Mouse (Mus musculus): ENCODE measurements at regions not wholly inside any gene's neighbourhood (a gene's known extent, or its start where the extent isn't known, plus 50 kb on each side); places are given as distances from the start of the nearest gene placed in this dataset.
"Not testable (repeated sequence)": the region's sequence is repeated elsewhere in the genome, so short reads cannot be mapped to it uniquely, and the experiment has no call there.

DNA sequence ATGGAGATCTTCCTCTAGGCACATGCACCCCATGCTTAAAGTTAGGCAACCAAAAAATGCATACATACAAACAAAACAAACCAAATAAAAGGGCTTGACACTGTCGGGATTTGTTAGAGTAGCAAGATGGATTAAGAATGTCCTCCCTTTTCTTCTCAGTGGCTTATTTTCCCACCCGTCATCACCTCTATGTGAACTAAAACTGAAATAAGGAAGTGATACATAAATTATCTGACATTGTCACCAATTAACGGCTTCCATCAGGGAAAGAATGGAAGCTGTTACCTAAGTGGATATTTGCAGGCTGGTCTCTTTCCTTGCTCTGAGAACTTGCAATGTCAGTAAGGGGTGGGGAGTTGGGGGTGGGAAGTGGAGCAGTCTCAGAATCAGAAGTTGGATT, 541.5 kb downstream of the Diaph3 start:
- in situ Hi-C loops (cut with MboI, MseI): no loop called here

DNA sequence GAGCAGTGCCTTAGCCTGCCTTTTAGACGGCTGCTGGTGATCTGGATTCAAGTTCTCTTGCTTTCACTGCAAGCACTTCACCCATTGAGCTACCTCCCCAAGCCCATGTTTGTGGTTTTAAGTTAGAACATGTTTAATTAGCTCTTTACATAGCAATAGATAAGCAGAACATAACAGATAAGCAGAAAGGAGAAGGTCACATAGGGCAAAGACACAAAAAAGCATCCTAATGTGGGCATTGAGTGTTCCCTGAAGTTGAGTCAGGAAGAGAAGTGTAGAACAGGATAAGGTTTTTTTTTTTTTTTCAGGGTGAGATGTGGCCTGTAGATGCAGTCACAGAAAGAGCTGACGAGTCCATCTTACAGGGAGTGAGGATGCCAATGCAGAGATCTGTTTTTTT, 552.5 kb downstream of the Diaph3 start:
- in situ Hi-C loops (cut with MboI, MseI): no loop called here

DNA sequence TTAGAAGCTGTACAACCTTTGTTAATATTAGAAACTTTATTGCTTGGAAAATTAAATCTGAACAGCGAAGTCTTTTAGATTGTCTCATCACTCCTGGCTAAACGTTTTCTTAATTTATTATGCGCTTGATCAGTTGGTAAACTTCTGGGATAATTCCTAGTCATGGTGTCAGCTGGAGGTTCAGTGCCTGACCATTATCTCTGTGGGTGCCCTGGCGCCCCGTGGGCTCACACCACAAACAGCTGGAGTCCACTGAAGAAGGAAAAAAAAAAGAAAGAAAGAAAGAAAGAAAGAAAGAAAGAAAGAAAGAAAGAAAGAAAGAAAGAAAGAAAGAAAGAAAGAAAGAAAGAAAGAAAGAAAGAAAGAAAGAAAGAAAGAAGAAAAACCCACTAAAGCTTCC, 555.1 kb downstream of the Diaph3 start:
- in situ Hi-C loops (cut with MboI, MseI): not testable (repeated sequence)

DNA sequence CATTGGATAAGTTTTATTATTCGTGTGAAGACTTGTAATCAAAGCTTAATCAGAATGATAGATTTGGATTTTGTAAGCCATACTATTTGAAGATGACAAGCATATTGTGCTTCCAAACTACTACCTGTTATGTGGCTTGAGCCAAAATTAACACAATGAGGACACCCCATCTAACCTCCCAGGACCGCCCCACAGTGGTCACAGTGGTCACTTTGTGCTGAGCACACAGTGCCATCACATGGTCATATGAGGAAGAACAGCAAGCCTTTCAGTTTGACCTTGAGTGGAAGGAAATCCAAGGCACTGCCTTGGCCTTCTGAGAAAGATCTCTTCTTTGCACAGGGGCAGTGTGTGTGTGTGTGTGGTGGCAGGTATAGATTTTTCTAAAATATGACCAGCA, 578.3 kb downstream of the Diaph3 start:
- in situ Hi-C loops (cut with MboI, MseI): no loop called here

DNA sequence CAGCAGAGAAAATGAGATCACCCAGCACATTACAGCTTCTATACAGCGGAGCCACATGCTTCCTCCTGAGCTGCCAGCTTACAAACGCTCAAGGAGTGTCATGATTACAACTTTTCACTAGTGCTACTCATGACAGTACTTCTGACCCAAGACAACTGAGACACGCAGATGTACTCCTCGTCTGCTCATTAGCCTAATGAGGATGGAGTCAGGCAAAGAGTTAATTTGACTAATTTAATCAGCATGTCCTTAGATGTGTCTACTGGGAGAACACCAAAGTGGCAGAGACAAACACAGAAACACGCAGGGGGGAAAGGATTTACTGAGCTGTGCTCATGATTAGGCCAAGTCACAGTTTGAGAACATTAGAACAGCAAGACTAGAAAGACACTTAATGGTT, 603.0 kb downstream of the Diaph3 start:
- in situ Hi-C loops (cut with MboI, MseI): loop anchor here (10.0 kb wide), 1 partner anchor 1567 kb away; no protein-coding TSS in a partner anchor

DNA sequence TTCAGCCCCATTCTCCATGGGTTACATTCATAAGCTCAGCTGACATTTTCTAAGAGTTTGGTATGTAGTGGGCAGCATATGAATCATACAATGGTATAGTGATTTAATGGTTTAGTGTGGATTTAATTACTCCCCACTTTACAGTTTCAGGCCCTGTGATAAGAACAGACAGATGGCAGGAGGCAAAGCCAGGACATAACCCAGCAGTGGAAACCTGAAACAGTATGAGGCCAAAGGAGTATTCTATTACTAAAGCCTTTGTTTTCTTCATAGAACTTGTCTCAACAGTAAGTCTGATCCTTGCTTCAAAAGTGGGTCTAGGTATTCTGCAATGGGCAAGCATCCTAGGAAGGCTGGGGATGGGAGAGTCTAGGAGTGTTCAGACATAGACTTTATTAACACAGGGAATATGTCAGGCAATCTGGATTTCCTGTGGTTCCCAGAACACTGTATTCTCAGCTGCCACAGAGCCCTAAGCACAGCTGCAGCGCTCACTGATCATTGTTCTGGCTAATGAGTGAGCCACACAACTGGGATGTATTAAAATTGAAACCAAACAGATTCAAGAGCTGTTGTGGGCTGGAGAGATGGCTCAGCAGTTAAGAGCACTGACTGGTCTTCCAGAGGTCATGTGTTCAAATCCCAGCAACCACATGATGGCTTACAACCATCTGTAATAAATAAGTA, 604.6 kb downstream of the Diaph3 start:
- in situ Hi-C loops (cut with MboI, MseI): loop anchor here (10.0 kb wide), 1 partner anchor 1568 kb away; no protein-coding TSS in a partner anchor

DNA sequence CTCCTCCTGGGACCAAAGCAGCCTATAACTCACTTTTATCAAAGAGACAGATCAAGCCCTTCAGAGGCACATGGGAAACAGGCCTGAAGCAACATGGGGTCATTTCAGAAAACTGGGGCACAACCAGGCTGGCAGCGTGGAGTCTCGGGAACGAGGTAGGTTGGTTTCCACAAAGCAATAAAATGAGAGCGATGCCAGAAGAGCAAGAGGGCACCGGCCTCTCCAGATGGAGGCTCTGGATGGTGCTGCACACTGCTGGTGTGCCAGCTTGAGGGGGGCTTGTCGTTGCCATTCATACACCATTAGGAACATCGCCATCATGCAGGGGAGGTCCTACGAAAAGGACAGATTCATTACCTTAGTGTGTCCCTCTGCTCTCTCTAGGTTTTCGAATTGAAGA, 630.6 kb downstream of the Diaph3 start:
- in situ Hi-C loops (cut with MboI, MseI): no loop called here

DNA sequence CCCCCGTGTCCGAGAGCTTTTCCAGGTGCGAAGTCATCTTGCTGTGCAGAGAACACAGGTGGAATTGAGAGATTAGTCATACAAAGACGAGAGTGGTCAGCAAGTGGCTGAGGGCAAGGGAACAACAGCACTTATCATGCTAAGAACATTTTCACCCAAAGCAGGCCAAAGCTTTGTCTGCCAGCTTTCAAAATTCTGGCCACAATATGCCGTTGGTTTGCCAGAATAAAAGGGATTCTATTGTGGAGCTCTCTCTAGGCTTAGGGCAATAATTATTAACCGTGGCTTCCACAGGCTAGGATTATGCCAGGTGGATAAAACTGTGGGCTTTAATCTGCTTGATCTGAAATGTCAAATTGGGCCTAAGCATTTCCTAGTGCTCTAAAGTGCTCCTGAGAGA, 631.3 kb downstream of the Diaph3 start:
- in situ Hi-C loops (cut with MboI, MseI): no loop called here

DNA sequence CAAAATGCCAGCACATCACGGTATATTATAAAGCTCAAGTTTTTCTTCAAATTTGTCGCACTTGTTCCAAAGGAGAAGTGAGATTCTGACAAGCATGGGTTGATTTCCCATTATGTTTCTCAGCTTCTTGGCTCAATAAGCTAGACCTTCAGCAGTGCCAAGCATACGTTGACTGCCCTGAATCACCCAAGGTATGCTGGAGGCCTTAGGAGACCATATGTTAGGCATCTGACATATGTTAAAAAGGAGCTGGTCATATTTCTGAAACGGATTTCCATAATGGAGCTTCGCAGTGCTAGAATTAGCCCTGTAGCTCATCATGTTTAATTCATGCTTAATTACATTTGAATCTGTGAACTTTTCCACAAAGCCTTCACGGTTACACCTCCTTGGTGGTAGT, 634.7 kb downstream of the Diaph3 start:
- in situ Hi-C loops (cut with MboI, MseI): no loop called here

DNA sequence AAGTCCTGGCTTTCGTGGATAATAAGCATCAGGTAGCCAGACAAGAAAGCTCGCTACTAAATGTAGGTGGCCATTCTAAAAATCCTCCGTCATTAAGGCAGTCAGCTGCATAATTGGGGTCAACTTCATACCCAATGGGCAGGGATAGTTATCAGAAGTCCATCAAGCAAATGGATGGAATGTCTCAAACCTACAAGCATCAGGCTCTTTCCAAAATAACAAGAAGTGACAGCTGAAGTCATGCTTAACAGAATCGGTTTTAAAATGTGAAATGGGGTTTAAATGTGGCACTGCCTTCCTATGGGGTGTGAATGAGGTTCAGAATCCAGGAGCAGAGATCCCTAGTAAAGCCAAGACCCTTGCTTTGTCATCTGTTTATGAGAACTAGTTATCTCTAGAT, 650.2 kb downstream of the Diaph3 start:
- in situ Hi-C loops (cut with MboI, MseI): no loop called here

DNA sequence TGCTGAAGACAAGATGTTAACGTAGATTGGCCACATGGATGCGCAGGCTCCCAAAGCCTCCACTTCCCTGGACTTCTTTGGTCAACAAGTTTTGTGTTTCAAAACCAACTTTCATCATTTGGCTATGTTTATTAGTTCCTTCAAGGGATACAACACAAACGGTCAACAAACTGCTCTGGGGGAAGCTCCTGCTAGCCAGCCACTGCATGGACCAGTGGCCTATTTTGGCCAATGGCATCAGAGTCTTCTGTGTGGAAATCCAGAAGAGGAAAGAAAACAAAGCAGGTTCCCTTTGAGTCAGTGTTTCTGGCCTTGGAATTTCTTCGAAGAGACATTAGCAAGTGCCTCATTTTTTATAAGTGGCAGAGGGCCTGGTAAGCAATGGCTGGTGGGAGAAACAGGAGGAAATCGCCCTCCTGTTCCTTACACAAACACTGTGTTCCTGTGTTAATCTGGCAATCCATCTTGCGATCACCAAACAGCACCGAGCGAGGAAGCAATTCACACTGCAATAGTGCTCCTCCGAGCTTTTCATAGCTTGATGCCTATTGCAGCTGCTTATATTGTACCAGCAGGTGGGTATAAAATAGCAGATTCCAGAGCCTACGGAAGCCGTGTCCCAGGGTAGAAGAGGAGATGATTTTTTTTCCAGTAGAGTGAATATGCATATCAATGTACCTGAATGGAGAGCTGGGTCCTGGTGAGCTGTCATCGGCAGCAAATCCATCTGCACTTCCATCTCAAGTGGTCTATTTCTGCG, 651.0 kb downstream of the Diaph3 start:
- in situ Hi-C loops (cut with MboI, MseI): loop anchor here (5.0 kb wide), 1 partner anchor 48 kb away; no protein-coding TSS in a partner anchor

DNA sequence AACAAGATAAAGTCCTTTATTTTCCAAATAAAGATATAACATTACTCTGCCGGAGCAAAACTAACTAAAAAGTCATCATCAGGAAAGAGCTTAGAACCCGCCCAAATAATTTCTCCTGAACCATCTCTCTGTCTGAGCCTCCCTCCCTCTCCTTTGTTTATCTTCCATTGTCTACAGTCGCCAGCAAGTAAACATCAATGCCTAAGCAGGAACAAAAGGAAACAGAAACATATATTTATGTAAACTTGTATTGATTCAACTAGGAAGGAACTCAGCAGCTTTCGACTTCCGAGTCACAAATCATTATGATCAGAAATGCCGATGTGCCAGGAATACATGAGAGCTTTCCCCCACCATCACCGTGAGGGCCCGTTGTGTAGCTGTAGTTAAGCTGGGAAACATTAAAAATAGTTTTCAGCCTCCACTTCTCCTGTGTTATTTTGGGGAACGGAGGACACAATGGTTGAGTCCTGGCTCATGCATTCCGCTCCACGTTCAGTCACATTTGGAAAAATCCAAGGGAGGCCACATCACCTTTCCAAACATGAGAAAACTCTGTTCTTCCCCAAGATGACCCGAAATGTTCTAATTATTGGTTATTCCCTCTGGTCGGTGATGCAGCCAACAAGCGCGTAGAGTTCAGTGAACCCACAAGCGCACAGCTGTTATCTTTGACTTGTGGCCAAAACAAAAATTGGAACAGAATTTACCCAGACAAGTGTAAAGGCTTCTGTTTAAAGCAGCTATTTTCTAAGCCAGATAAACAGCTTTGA, 651.8 kb downstream of the Diaph3 start:
- in situ Hi-C loops (cut with MboI, MseI): loop anchor here (5.0 kb wide), 1 partner anchor 47 kb away; no protein-coding TSS in a partner anchor

DNA sequence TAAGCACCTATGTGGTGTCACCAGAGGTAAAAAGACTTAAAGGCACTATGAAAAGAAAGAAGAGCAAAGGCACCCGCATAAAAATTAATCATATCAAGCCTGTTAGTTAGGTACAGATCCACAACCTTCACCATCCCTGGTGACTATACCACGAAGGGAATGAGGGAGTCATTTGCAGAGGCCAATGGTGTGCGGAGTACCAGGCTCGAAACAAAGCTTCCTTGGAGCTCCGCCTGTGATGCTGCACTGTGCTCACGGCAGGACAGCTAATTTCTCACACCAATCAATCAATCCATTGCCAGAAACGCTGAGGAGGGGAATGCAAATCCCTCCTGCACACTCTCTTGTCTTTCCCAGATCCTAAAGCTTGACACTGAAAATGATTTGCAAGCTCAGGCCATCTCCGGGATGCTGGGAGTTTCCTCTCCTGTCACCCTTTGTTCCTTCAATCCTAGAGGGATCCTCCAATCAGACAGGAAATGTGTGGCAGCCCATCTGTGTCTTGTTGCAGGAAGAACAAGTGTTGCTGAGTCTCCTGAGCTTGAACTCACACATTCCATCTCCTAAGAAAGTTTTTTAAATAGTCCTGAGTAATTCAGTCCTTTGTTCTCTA, 653.6 kb downstream of the Diaph3 start:
- in situ Hi-C loops (cut with MboI, MseI): loop anchor here (5.0 kb wide), 1 partner anchor 45 kb away; no protein-coding TSS in a partner anchor

DNA sequence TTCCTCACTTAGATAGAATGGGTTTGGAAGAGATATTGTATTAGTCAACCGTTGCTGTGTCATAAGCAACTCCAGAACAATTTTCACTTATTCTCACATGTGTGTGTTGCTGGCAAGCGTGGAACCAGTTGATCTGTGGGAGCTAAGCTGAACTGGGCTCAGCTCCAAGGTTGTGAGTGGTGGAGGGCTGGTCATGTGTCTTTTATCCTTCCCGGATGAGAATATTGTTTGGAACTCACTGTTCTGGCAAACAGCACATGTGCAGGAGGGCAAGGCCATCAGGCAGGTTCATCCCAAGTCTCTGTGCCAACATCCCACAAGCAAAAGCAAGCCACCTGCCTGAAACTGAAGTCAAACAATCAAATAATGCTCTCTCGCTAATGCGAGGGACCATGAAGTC, 656.8 kb downstream of the Diaph3 start:
- in situ Hi-C loops (cut with MboI, MseI): no loop called here

DNA sequence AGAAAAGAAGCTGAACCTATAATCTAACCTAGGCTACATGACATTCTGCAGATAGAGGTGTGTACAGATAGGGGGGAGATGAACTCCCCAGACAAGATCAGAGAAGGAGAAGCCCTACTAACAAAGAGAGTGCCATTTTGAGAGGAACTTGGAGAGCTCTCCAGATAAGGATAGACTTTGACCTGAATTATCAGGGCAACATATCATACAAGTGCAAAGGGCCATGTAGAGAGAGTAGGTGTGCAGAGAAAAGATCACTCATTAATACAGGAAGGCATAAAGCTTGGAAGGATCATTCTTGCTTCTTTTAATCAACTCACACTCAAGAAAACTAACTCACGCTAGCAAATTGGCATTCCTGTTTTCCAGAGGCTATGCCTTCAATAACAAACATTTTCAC, 667.4 kb downstream of the Diaph3 start:
- in situ Hi-C loops (cut with MboI, MseI): no loop called here

DNA sequence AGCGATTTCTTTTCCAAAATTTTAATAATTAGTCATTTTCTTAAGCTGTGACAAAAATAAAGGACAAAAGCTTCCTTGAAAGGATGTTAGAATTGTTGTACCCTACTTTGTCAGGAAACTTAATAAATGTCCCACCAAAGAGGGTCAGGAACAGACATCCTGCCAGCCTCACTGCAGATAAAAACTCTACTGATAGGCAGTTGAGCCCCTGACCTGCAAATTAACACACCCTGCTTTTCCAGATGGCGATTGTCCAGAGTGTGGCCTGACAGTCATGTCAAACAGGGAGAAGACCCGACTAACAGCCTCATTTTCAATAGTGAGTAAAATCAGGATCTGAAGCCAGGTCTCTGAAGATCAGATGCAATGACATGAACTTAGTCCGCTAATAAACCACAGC, 670.6 kb downstream of the Diaph3 start:
- in situ Hi-C loops (cut with MboI, MseI): no loop called here

DNA sequence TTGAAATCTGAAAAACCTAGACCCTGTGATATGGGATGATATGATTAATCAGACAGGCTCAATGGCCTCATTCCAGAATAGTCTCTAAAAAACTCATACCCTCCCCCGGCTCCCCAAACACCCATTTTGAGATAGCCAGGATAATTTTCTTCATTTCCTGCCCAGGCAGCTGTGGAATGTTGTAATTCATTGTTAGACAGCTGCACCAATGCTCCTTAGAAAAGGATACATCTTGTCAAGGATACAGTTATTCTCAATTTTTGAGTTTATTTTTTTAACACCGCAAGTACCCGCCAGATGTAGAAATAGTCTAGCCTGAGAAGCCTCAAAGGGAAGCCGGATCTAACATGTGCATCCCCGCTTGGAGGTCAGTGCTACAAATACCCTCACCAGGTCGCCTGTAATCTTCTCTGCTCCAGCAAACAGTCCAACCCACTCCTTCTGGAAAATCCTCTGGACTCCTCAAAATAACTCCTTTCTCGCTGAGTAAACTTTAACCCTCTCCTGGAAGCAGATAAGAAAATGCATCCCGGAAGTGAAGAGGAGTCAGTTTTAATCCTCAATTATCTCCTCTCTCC, 673.1 kb downstream of the Diaph3 start:
- in situ Hi-C loops (cut with MboI, MseI): no loop called here

DNA sequence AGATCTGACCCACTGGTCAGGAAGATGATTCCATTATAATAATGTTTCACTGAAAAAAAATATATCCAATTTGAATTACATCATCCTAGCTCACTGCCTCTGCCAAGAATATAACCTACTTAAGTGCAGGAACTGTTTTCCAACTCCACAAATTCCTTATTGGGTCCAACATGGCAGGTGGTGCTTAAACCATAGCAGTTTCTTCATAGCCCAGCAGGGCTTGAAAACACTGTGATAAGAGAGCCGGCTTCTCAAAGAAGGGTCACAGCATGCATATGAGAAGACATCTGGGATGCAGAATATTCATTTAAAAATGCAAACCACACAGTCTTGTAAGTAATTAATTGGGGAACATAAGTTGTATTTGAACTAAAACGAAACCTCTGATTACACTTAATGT, 677.6 kb downstream of the Diaph3 start:
- in situ Hi-C loops (cut with MboI, MseI): no loop called here

DNA sequence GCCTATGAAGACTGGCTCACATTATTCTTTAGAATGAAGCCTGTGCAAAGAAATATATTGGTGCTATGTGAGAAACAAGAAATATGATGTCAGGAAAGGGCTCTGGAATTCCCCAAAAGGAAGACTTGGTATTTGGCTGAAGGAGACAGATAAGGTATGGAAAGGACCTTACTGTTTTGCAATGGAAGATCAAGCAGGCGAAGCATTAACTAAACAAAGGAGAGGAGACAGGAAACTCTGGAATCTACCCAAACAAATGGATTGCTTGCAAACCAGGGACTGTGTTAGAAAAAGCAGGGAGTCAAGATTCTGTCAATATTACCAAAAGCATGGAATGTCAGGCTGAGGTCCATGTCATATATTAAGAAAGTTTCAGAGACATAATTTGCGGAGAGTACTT, 687.9 kb downstream of the Diaph3 start:
- in situ Hi-C loops (cut with MboI, MseI): no loop called here

DNA sequence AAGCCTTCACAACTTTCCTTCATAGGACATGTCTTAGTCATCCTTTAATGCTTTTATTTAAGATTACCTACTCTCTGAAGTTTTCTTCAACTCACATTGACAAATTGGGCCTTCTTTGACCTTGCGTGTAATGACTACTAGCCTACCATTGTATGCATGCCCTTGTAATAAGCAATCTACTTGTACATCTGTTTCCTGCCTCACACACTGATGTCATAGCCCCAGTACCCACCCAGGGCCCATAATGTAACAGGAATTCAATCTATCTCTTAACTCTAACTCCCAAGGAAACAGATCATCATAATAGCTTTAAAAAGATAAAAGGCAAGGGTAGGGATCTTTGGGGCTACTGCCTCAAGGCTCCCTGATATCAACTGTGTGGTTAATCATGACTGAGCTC, 690.4 kb downstream of the Diaph3 start:
- in situ Hi-C loops (cut with MboI, MseI): no loop called here

DNA sequence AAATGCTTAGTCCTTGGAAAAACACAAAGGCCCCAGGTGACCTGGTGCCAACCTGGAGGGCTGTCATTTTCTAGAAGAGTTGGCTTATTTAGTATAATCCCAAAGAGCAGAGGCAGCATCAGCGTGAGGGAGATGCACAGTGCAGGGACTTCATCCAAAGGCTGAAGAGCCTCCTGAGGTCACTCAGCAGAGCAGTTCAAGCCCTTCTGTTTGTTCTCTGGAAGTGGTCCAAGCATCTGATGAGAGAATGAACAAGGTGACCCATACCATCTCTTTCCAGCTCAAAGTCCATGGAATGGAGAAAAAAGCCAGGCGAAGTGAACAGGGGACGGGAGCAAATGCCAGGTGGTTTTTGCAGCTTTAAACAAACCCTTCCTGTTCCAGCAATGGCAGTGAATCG, 695.9 kb downstream of the Diaph3 start:
- in situ Hi-C loops (cut with MboI, MseI): no loop called here

Measured in T-helper 1 cell (primary cell).